Mouse (Mus musculus) kidney, embryonic 16.5 days (tissue): ENCODE measurements around the gene Nrip3. TPM values are rescaled to one million over a fixed set of nuclear protein-coding genes. Genes with fewer than 3 reads are reported as not detected.

Experiments
- ATAC-seq: fragments of 200-750 bp; cut with Nextera tagmentation; 2 replicates; pipeline ENCODE4 v1.8.0; 2017; ENCODE audit warnings: moderate TSS enrichment; ENCODE audit not compliant: low FRiP score, low TSS enrichment
- H3K27ac ChIP-seq: fragments of 300-500 bp; sonication (generic); 2 replicates; pipeline ENCODE4 v1.5.1; 2014; ENCODE audit warnings: low read length
- H3K27me3 ChIP-seq: fragments of 300-500 bp; sonication (generic); 2 replicates; pipeline ENCODE4 v1.6.1; 2014; ENCODE audit warnings: low read length, control low read depth, mixed read lengths; ENCODE audit not compliant: insufficient read depth
- H3K36me3 ChIP-seq: fragments of 300-500 bp; sonication (generic); 2 replicates; pipeline ENCODE4 v1.6.1; 2014; ENCODE audit warnings: low read length, control low read depth, mixed read lengths; ENCODE audit not compliant: insufficient read depth
- H3K4me1 ChIP-seq: fragments of 300-500 bp; sonication (generic); 2 replicates; pipeline ENCODE4 v1.6.1; 2014; ENCODE audit warnings: low read length, control low read depth, mixed read lengths; ENCODE audit not compliant: insufficient read depth
- H3K4me2 ChIP-seq: fragments of 300-500 bp; sonication (generic); replicated peaks from 2 replicates; pipeline ENCODE4 v1.6.1; 2014; ENCODE audit warnings: low read depth, low read length
- H3K4me3 ChIP-seq: fragments of 300-500 bp; sonication (generic); 2 replicates; pipeline ENCODE4 v1.5.1; 2014; ENCODE audit warnings: mild to moderate bottlenecking, low read length
- H3K9ac ChIP-seq: fragments of 300-500 bp; sonication (generic); replicated peaks from 2 replicates; pipeline ENCODE4 v1.6.1; 2014; ENCODE audit warnings: low read length
- H3K9me3 ChIP-seq: fragments of 300-500 bp; sonication (generic); 2 replicates; pipeline ENCODE4 v1.6.1; 2016; ENCODE audit warnings: low read length, control low read depth
- WGBS: fragments of 180-500 bp; shearing (Covaris S2); extraction: QIAGEN DNeasy Blood & Tissue Kit; methylation state at CpG from one replicate; pipeline ENCODE4 v1.1.7; 2014; 5-methylcytosine and 5-hydroxymethylcytosine counted together
- polyA plus RNA-seq: library from polyadenylated mRNA; unstranded; fragments of >200 nt; fragmentation: Nextera tagmentation; extraction: Ambion mirVana; gene quantifications from 2 replicates; pipeline ENCODE4 v1.2.1, GENCODE M21; 2015

Nrip3 gene
- polyA plus RNA-seq, 1 experiment from 2014 or later, result 0.65 TPM

DNA sequence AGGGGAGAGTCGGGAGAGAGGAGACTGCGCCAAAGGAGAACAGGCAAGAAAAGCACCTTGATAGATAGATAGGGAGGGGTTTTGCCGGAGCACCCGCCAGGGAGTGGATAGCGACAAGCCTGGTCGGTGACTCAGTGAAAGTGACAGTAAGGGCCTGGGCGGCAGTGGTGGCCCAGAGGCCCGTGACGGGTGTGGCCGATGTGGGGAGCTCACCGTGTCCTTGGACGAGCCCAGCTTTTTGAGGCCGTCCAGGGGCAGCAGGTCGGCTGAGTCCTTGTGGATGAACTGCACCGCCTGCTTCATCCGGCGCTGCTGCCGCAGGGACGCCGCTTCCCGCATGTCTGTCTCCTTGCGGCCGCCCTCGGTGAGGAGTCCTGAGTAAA, 747 bp downstream of the Nrip3 start:
- Histone ChIP-seq H3K4me2 (peak overlapping the region; percentile 66), H3K4me1 (peaks cover 14% of the 10 kb centered on the region), H3K4me3 (peak overlapping the region; percentile 49), H3K9me3 (no peaks in the 10 kb centered on the region), H3K27me3 (peaks cover 58% of the 10 kb centered on the region), H3K27ac (no peak overlapping the region), H3K36me3 (no peaks in the 10 kb centered on the region), H3K9ac (peak overlapping the region; percentile 52)
- peak; percentile 42 for ATAC-seq
- 0% methylated on average over 24 of the region's 24 CpGs for WGBS

DNA sequence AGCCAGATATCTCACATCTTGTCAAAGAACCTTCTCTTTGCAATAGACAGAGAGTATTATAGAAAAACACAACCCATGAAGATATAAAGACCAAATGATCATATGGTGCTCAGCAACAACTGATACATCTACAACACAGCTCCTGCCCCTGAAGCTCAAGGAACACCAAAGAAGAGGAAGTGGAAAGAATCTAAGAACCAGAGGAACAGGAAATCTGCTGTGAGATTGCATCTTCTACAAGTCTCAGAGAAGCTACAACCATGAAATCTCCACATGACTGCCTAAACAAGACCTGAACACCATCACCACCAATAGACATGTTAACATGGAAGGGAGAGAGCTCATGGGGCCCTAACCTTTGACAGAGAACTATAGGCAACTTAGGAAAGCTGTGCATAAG, 9.6 kb downstream of the Nrip3 start:
- Histone ChIP-seq H3K36me3 (no peaks in the 10 kb centered on the region), H3K4me1 (no peaks in the 10 kb centered on the region), H3K9ac (no peak overlapping the region), H3K4me3 (no peak overlapping the region), H3K27ac (no peak overlapping the region), H3K4me2 (no peak overlapping the region), H3K27me3 (peaks cover 7% of the 10 kb centered on the region; the same call in 1 of the 2 replicates), H3K9me3 (no peaks in the 10 kb centered on the region)
- ATAC-seq, result no peak

DNA sequence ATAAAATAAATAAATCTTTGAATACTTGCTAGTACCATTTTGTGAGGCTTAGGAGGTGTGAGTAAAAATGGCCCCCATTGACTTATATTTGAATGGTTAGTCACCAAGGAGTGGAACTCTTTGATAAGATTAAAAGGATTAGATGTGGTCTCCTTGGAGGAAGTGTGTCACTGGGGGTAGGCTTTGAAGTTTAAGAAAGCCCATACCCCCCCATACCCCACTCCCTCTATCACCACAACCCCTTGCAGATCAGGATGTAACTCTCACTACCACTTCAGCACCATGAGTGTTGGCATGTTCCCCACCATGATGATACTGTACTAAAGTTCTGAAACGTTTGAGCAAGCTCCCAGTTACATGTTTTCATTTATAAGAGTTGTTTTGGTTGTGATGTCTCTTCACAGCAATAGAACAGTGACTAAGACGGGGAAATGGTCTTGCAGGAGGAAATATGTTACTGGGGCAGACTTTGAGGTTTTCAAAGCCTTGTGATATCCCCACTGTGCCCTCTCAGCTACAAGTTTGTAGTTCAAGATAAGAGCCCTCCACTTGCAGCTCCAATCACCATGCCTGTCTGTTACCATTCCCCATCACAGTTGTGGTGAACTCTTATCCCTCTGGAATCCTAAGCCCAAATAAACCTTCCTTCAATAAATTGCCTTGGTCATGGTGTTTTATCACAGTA, 13.0 kb downstream of the Nrip3 start:
- no peak for ATAC-seq
- no peak overlapping the region for H3K27ac ChIP-seq
- H3K4me3 ChIP-seq, result no peak overlapping the region
- H3K27me3 ChIP-seq, result 0 out of 2 replicates have a peak, but pooled peaks cover 3% of the 10 kb centered on the region
- no peak overlapping the region for H3K4me2 ChIP-seq
- no peak overlapping the region for H3K9ac ChIP-seq
- H3K36me3 ChIP-seq, result no peaks in the 10 kb centered on the region
- WGBS, result 61% methylated on average over 2 of the region's 2 CpGs
- no peaks in the 10 kb centered on the region for H3K4me1 ChIP-seq
- no peaks in the 10 kb centered on the region for H3K9me3 ChIP-seq

DNA sequence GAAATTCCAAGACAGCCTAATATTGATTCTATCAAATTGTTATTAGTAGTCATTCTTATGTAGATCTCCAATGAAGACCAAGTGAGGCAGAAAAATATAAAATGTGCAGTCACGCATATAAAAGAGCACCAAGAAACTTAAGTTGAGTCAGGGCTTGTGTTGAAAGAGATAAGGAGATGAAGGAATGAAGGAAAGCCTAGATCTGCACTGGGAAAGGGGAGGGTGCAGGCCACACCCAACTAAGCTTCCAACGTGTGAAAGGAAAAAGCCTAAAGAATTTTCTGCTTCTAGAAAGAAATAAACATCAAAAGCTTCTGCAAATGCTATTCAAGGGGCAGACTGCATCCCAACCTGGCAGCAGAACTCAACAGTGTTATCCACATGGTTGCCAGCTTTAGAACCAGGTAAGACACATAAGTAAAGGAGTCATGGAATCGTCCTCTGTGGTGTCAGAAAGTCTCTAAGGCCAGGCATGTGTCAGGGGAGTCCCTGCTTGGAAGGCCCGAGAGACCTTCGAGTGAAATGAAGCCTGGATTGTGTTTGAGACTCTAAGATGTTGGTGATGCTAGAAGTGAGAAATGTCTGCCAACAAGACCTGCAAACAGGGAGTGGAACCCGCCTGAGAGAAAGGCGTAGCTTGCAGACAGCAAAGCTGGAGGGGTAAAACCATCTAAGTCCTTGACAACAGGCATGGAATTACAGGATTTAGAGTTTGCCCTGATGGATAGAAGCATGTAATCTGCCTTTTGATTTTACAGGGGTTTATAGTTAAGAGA, 14.1 kb downstream of the Nrip3 start:
- H3K27ac ChIP-seq, result no peak overlapping the region
- no peaks in the 10 kb centered on the region for H3K27me3 ChIP-seq
- H3K4me2 ChIP-seq, result no peak overlapping the region
- H3K4me3 ChIP-seq, result no peak overlapping the region
- ATAC-seq, result no peak
- H3K36me3 ChIP-seq, result no peaks in the 10 kb centered on the region
- H3K4me1 ChIP-seq, result no peaks in the 10 kb centered on the region
- no peaks in the 10 kb centered on the region for H3K9me3 ChIP-seq
- WGBS, result 82% methylated on average over 7 of the region's 7 CpGs
- H3K9ac ChIP-seq, result no peak overlapping the region

DNA sequence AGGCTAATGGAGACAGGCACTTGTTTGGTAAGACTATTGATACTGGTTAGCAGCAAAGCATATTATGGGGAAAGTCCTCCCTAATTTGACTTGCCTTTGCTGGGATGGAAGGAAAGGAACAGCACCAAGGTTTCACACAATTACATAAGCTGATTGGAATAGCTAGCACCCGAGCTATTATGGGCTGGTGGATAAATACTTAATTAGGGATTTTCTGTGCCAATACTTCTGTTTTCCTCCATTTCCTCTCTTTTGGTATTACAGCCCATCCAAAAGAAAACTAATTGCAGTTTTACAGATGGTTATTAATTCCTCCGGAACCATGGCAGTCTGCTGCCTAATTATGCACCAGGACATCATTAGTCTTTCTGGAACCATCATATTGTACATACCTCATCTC, 17.8 kb downstream of the Nrip3 start:
- H3K27ac ChIP-seq, result no peak overlapping the region
- no peak overlapping the region for H3K9ac ChIP-seq
- H3K4me2 ChIP-seq, result no peak overlapping the region
- no peak for ATAC-seq
- WGBS, result 84% methylated on average over 2 of the region's 2 CpGs
- H3K36me3 ChIP-seq, result no peaks in the 10 kb centered on the region
- no peak overlapping the region for H3K4me3 ChIP-seq
- H3K27me3 ChIP-seq, result no peaks in the 10 kb centered on the region
- H3K4me1 ChIP-seq, result no peaks in the 10 kb centered on the region
- no peaks in the 10 kb centered on the region for H3K9me3 ChIP-seq

DNA sequence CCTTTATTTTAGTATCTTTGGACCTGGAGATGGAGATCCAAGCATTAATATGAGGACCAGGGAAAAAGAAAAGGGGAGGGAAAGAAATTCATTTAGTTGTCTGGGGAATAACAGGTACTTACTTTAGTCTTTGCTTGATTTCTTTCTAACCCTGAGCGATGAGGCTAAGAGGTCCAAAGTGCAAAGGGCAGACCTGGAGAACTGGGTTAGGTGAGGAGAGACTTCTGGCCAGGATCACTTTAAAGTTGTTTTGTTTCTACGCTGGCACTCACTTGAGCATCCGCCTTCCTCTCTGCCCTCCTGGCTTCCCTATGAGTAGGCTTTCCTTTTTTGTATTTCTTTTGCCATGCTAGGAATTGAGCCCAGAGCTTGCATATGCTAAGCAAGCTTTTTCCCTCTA, 25.5 kb downstream of the Nrip3 start:
- Histone ChIP-seq H3K27me3 (no peaks in the 10 kb centered on the region), H3K36me3 (no peaks in the 10 kb centered on the region), H3K4me1 (peaks cover 8% of the 10 kb centered on the region), H3K27ac (no peak overlapping the region), H3K9ac (no peak overlapping the region), H3K4me2 (no peak overlapping the region), H3K4me3 (no peak overlapping the region), H3K9me3 (no peaks in the 10 kb centered on the region)
- WGBS, result 85% methylated on average over 3 of the region's 3 CpGs
- ATAC-seq, result no peak

DNA sequence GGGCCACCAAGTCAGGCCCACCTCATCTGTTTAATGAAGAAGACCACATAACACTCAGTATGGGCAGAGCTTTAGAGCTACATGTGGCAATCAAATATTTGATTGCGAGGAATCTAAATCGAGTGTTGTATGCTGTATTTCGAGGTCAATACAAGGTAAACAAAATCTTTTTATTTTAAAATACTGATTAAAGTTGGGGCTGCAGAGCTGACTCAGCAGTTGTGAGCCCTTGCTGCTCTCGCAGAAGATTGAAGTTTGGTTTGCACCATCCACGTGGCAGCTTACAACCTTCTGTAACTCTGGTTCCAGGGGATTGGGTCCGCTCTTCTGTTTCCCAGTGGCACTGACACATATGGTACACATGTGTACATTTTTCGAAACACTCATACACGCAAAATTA, 27.8 kb downstream of the Nrip3 start:
- Histone ChIP-seq H3K9me3 (no peaks in the 10 kb centered on the region), H3K9ac (no peak overlapping the region), H3K27ac (no peak overlapping the region), H3K36me3 (no peaks in the 10 kb centered on the region), H3K4me1 (peaks cover 11% of the 10 kb centered on the region), H3K4me3 (no peak overlapping the region), H3K4me2 (no peak overlapping the region), H3K27me3 (no peaks in the 10 kb centered on the region)
- no peak for ATAC-seq
- WGBS, result 93% methylated on average over 8 of the region's 8 CpGs

DNA sequence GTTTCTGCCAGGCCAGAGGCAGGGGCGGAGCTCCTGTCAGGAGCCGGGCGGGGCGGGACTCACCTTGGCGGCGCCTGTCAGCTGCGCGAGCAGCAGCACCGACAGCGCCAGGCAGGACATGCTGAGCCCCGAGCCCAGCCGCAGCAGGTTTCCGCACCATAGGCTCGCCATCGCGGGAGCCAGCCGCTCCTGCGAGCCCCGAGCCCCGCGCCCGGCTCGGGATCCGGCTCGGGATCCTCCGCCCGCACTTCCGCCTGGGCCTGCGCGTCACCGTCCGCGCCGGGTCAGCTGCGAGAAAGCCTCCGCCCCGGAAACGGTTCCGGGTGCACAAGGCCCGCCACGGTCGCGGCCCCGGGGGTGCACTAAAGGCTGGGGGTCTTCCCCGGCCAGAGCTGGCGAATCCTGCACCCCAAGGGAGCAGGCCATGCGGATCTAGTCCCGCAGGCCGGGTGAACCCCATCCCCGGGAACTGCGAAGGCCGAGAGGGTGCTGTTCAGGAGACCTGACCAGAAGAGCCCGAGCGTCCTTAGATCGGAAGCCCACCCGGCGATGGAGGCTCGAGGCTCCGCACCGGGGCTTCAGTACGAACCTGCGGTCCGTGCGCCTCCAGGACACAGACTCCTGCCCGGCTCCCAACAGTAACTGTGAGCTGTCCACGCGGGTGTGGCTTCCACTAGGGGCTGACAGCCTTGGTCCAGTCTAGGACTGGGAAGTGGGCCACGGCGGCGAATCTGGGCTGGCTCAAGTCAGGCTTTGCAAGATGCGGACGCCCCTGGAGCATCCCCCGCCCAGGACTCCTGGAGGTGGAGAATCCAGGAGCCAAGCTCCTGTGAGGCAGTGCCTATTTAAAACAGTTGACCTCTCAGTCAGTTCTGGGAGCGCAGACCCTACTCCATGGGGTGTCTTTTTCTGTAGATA, 29.6 kb downstream of the Nrip3 start, which contains the start of gene Tmem9b:
TSS of gene Tmem9b (minus strand) at position 868 of the 918 bp plus-strand sequence.
- H3K9me3 ChIP-seq, result no peaks in the 10 kb centered on the region
- peak within 1 kb of the TSS; percentile 74 for H3K4me2 ChIP-seq
- no peaks in the 10 kb centered on the region for H3K36me3 ChIP-seq
- peak within 1 kb of the TSS; percentile 77 for H3K4me3 ChIP-seq
- no peaks in the 10 kb centered on the region for H3K27me3 ChIP-seq
- peaks cover 11% of the 10 kb centered on the region for H3K4me1 ChIP-seq
- peak within 1 kb of the TSS; percentile 77 for H3K9ac ChIP-seq
- peak within 1 kb of the TSS; percentile 76 for H3K27ac ChIP-seq
- peak; percentile 88 for ATAC-seq
- WGBS, result under 1% methylated on average over 74 of the region's 74 CpGs

DNA sequence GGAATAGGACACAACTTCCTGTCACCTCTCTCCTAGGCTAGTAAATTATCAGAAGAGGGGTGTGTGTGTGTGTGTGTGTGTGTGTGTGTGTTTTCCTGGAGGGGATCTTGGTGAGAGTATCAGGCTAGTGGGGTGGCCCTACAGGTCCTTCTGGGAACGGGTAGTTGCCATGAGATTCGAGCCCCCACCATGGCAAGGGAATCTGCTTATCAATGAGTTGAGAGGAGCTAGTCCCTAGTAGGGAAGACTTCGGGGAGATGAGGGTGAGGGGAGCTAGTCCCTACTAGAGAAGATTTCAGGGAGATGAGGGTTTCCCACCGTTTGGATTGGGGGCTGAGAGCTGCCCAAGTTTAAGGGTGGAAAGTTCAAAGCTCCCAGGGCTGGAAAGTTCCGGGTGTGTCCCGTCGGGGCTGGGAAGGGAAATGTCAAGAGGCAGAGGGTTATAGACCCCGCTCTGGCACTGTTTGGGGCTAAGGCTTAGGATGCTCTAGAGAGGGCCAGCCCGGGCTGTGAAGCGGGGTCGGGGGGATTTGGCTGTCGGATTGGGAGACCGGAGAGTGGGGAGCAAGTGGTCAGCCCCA, 30.3 kb downstream of the Nrip3 start:
- ATAC-seq, result peak; percentile 5; the same call in 1 of the 2 replicates
- 3% methylated on average over 13 of the region's 13 CpGs for WGBS
- peak overlapping the region; percentile 77 for H3K4me3 ChIP-seq

More for the DNA sequence above, 30.3 kb downstream of the Nrip3 start:
- Histone ChIP-seq H3K4me1 (peaks cover 11% of the 10 kb centered on the region), H3K36me3 (no peaks in the 10 kb centered on the region), H3K27me3 (no peaks in the 10 kb centered on the region), H3K9ac (peak overlapping the region; percentile 77), H3K4me2 (peak overlapping the region; percentile 74), H3K27ac (peak overlapping the region; percentile 76), H3K9me3 (no peaks in the 10 kb centered on the region)
